Mouse (Mus musculus) liver, embryonic 14 days (tissue): ENCODE data around the gene Gprin1. TPM values are rescaled to one million over a fixed set of nuclear protein-coding genes. Genes with fewer than 3 reads are reported as not detected.

Experiments
- polyA plus RNA-seq: library from polyadenylated mRNA; depleted of rRNA; stranded (reverse); fragments of >200 nt; gene quantifications from 2 replicates; pipeline ENCODE4 v1.2.3, GENCODE M21; 2012; rRNA removed

Gene Gprin1
- polyA plus RNA-seq: 0.02 and 0.06 TPM in 2 replicates

GRCm38 (mm10) chr13:54749864-54750411 lies at the start of gene Gprin1:
Gprin1 (minus strand) TSS chr13:54749874.

GRCm38 (mm10) chr13:54788740-54789560 lies 39.3 kb upstream of the Gprin1 start, which contains the start of gene Tspan17:
Tspan17 (plus strand) TSS chr13:54789377.

GRCm38 (mm10) chr13:54783698-54784097 lies 34.0 kb upstream of the Gprin1 start, which contains the start of gene Eif4e1b:
Eif4e1b (plus strand) TSS chr13:54783998.

GRCm38 (mm10) chr13:54766192-54766768 lies 16.6 kb upstream of the Gprin1 start, which contains the start of gene Sncb:
Sncb (minus strand) TSS chr13:54766595.

GRCm38 (mm10) chr13:54701243-54701642 lies 48.4 kb downstream of the Gprin1 start, which contains the start of gene Cdhr2:
Cdhr2 (plus strand) TSS chr13:54701461.

GRCm38 (mm10) chr13:54693558-54694347 lies 55.9 kb downstream of the Gprin1 start, which contains the start of gene Rnf44:
Rnf44 (minus strand) TSS chr13:54693907.

Other genes with a start within 250 kb of the Gprin1 start
- gene Simc1, start 246.1 kb downstream of the Gprin1 start, polyA plus RNA-seq: 2.7 and 3.2 TPM in 2 replicates
- 20.1 and 23.4 TPM in 2 replicates for gene 4833439L19Rik, start 184.4 kb downstream of the Gprin1 start, polyA plus RNA-seq
- gene Arl10, start 174.9 kb downstream of the Gprin1 start, polyA plus RNA-seq: 4.6 and 6.1 TPM in 2 replicates
- gene Nop16, start 159.8 kb downstream of the Gprin1 start, polyA plus RNA-seq: 28.1 and 29.1 TPM in 2 replicates
- 40.8 and 55.3 TPM in 2 replicates for gene Higd2a, start 159.7 kb downstream of the Gprin1 start, polyA plus RNA-seq
- 14.4 and 15.5 TPM in 2 replicates for gene Cltb, start 138.5 kb downstream of the Gprin1 start, polyA plus RNA-seq
- gene Faf2, start 128.1 kb downstream of the Gprin1 start, polyA plus RNA-seq: 11.7 and 11.8 TPM in 2 replicates
- gene Rnf44, start 56.0 kb downstream of the Gprin1 start, polyA plus RNA-seq: 21.2 and 27.7 TPM in 2 replicates
- gene Cdhr2, start 48.4 kb downstream of the Gprin1 start, polyA plus RNA-seq: 6.0 and 6.7 TPM in 2 replicates
- not detected in 2 replicates for gene Sncb, start 16.7 kb upstream of the Gprin1 start, polyA plus RNA-seq
- not detected in 2 replicates for gene Eif4e1b, start 34.1 kb upstream of the Gprin1 start, polyA plus RNA-seq
- 0.43 and 0.44 TPM in 2 replicates for gene Tspan17, start 39.5 kb upstream of the Gprin1 start, polyA plus RNA-seq
- 0.36 TPM in 2 replicates for gene Unc5a, start 199.5 kb upstream of the Gprin1 start, polyA plus RNA-seq